Mouse (Mus musculus): ENCODE measurements around the gene Tmem115. TPM values are rescaled to one million over a fixed set of nuclear protein-coding genes. Genes with fewer than 3 reads are reported as not detected.

Tmem115 gene
- total and polyA plus RNA-seq, 2 experiments from 2014 or later, result 49.7 to 51.4 TPM

GRCm38 (mm10) chr9:107576357-107577107 lies 42.8 kb downstream of the Tmem115 start, which contains the start of gene Hyal1:
Gene Hyal1 (plus strand): TSS chr9:107576927.
- H3K9ac ChIP-seq, result no peak within 1 kb of the TSS

DNA sequence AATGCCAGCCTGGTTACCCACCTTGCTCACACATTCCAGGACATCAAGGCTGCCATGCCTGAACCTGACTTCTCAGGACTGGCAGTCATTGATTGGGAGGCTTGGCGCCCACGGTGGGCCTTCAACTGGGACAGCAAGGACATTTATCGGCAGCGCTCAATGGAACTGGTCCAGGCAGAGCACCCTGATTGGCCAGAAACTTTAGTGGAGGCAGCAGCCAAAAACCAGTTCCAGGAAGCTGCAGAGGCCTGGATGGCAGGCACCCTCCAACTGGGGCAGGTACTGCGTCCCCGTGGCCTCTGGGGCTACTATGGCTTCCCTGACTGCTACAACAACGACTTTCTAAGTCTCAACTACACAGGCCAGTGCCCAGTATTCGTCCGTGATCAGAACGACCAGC lies 44.1 kb downstream of the Tmem115 start:
- ATAC-seq, result no peak
- H3K27ac ChIP-seq (ENCODE audit: low read depth, low read length), result no peak overlapping the region
- no peak for DNase-seq
- WGBS, result 90% methylated on average over 10 of the region's 10 CpGs
- no peak overlapping the region for H3K9ac ChIP-seq
- no peak overlapping the region for H3K4me3 ChIP-seq (ENCODE audit: low read depth, low read length)
- H3K36me3 ChIP-seq (ENCODE audit: insufficient read depth), result peaks cover 19% of the 10 kb centered on the region
- peaks cover 6% of the 10 kb centered on the region; the same call in 1 of the 2 replicates for H3K4me1 ChIP-seq (ENCODE audit: insufficient read depth)
- no peaks in the 10 kb centered on the region for H3K9me3 ChIP-seq (ENCODE audit: low read length)
- no peak for TF ChIP-seq CTCF (IDR thresholded peaks at IDR 0.05; ENCODE audit: low read depth)
- no peak overlapping the region for H3K4me2 ChIP-seq (ENCODE audit: low read depth)
- no peaks in the 10 kb centered on the region for H3K27me3 ChIP-seq (ENCODE audit: insufficient read depth, low read length)

More at GRCm38 (mm10) chr9:107576357-107577107, 42.8 kb downstream of the Tmem115 start, which contains the start of gene Hyal1:
- peak; percentile 61 for ATAC-seq
- no peak for TF ChIP-seq CTCF (IDR thresholded peaks at IDR 0.05; ENCODE audit: low read depth)
- H3K27me3 ChIP-seq (ENCODE audit: insufficient read depth, low read length), result no peaks in the 10 kb centered on the region
- 27% methylated on average over 16 of the region's 16 CpGs for WGBS
- peaks cover 28% of the 10 kb centered on the region for H3K36me3 ChIP-seq (ENCODE audit: insufficient read depth)
- peak; percentile 54 for DNase-seq
- H3K27ac ChIP-seq (ENCODE audit: low read depth, low read length), result peak within 1 kb of the TSS; percentile 30; the same call in 1 of the 2 replicates
- H3K4me2 ChIP-seq (ENCODE audit: low read depth), result peak within 1 kb of the TSS; percentile 27
- H3K9me3 ChIP-seq (ENCODE audit: low read length), result no peaks in the 10 kb centered on the region
- H3K4me1 ChIP-seq (ENCODE audit: insufficient read depth), result peaks cover 6% of the 10 kb centered on the region; the same call in 1 of the 2 replicates
- peak within 1 kb of the TSS; percentile 14; the same call in 1 of the 2 replicates for H3K4me3 ChIP-seq (ENCODE audit: low read depth, low read length)

DNA sequence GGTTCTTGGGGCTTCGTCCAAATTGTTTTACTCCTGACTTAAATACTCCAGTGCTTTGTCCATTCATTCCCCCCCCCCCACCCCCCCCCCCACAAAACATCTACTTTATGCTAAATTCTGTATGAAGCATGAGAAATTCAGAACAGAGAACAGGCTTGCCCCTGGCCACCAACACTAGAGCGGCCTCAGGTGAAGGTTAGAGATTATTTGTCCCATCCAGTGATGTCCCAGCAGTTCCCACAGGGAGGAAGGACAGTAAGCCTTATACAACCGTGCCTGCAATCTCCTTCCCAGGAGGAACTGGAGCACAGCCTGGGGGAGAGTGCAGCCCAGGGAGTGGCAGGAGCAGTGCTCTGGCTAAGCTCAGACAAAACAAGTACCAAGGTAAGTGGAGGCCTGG lies 44.8 kb downstream of the Tmem115 start, which contains the start of gene Naa80:
Naa80 (plus strand) TSS at position 301 of the 400 bp plus-strand sequence.
- Histone ChIP-seq H3K4me2 (ENCODE audit: low read depth) (0 out of 2 replicates have a peak within 1 kb of the TSS, but pooled peaks have one; percentile 83), H3K27ac (ENCODE audit: low read depth, low read length) (peak within 1 kb of the TSS; percentile 35; the same call in 1 of the 2 replicates), H3K36me3 (ENCODE audit: insufficient read depth) (peaks cover 14% of the 10 kb centered on the region), H3K4me1 (ENCODE audit: insufficient read depth) (peaks cover 6% of the 10 kb centered on the region; the same call in 1 of the 2 replicates), H3K9ac (0 out of 2 replicates have a peak within 1 kb of the TSS, but pooled peaks have one; percentile 14), H3K27me3 (ENCODE audit: insufficient read depth, low read length) (no peaks in the 10 kb centered on the region), H3K4me3 (ENCODE audit: low read depth, low read length) (no peak within 1 kb of the TSS), H3K9me3 (ENCODE audit: low read length) (no peaks in the 10 kb centered on the region)
- no peak for TF ChIP-seq CTCF (IDR thresholded peaks at IDR 0.05; ENCODE audit: low read depth)
- DNase-seq (no peak), ATAC-seq (no peak)
- 79% methylated on average over 3 of the region's 3 CpGs for WGBS

GRCm38 (mm10) chr9:107579023-107579900 lies 45.5 kb downstream of the Tmem115 start:
- Histone ChIP-seq H3K4me2 (ENCODE audit: low read depth) (0 out of 2 replicates have a peak overlapping the region, but pooled peaks have one; percentile 83), H3K9ac (0 out of 2 replicates have a peak overlapping the region, but pooled peaks have one; percentile 14), H3K4me3 (ENCODE audit: low read depth, low read length) (no peak overlapping the region), H3K27me3 (ENCODE audit: insufficient read depth, low read length) (no peaks in the 10 kb centered on the region), H3K9me3 (ENCODE audit: low read length) (no peaks in the 10 kb centered on the region), H3K36me3 (ENCODE audit: insufficient read depth) (peaks cover 11% of the 10 kb centered on the region), H3K4me1 (ENCODE audit: insufficient read depth) (peaks cover 6% of the 10 kb centered on the region; the same call in 1 of the 2 replicates), H3K27ac (ENCODE audit: low read depth, low read length) (peak overlapping the region; percentile 35; the same call in 1 of the 2 replicates)
- 91% methylated on average over 14 of the region's 14 CpGs for WGBS
- no peak for TF ChIP-seq CTCF (IDR thresholded peaks at IDR 0.05; ENCODE audit: low read depth)
- DNase-seq (no peak), ATAC-seq (no peak)

GRCm38 (mm10) chr9:107580501-107581317 lies 47.0 kb downstream of the Tmem115 start, which contains the start of gene Hyal3:
Gene Hyal3 (plus strand): TSS chr9:107580818.
- no peak for TF ChIP-seq CTCF (IDR thresholded peaks at IDR 0.05; ENCODE audit: low read depth)
- WGBS, result under 1% methylated on average over 32 of the region's 32 CpGs
- Histone ChIP-seq H3K9me3 (ENCODE audit: low read length) (no peaks in the 10 kb centered on the region), H3K4me3 (ENCODE audit: low read depth, low read length) (peak within 1 kb of the TSS; percentile 57), H3K36me3 (ENCODE audit: insufficient read depth) (peaks cover 5% of the 10 kb centered on the region; the same call in 1 of the 2 replicates), H3K27me3 (ENCODE audit: insufficient read depth, low read length) (no peaks in the 10 kb centered on the region), H3K27ac (ENCODE audit: low read depth, low read length) (peak within 1 kb of the TSS; percentile 81), H3K9ac (peak within 1 kb of the TSS; percentile 68), H3K4me2 (ENCODE audit: low read depth) (peak within 1 kb of the TSS; percentile 83), H3K4me1 (ENCODE audit: insufficient read depth) (peaks cover 6% of the 10 kb centered on the region; the same call in 1 of the 2 replicates)
- ATAC-seq, result peak; percentile 91
- peak; percentile 92 for DNase-seq
